Mouse (Mus musculus): Measurements from ENCODE around the gene Cabp4. TPM values are rescaled to one million over a fixed set of nuclear protein-coding genes. Genes with fewer than 3 reads are reported as not detected.

The Cabp4 gene
- polyA plus RNA-seq, 1 experiment from 2014 or later, result 0.13 TPM

DNA sequence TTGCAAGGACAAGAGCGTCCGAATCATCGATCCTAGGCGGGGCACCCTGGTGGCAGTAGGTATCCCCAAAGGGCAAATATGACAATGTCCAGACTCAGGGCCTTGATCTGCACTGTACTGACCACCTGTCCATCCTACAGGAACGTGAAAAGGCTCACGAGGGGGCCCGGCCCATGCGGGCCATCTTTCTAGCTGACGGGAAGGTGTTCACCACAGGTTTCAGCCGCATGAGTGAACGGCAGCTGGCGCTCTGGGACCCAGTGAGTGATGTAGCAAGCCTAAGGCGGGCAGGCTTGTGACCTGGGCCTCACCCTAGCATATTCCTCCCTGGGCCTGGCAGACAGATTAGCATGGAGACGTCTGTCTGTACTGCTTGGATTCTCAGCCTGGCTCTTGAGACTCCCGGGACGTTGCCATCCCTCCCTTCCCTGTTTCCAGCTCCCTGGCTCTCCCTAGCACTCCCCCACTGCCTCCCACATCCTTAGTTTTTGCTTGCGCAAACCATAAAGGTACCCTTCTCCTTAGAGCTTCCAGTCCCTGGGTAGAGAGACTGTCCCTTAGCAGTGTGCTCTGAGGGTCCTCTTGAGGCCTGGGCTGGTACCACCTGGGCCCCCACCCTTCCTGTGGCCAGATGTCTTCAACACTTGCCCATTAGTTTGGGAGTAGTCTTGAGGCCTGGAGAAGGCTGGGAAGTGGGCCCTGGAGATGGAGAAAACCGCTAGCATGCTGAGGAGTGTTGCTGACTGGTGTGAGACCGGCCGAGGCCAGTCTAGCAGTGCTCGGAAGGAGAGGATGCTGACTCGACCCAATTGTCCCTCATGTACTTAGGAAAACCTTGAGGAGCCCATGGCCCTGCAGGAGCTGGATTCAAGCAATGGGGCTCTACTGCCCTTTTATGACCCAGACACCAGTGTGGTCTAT is 7.0 kb upstream of the Cabp4 start:
- no peak overlapping the region for H3K9ac ChIP-seq
- H3K4me1 ChIP-seq, result peaks cover 26% of the 10 kb centered on the region
- WGBS, result 89% methylated on average over 22 of the region's 22 CpGs
- no peak overlapping the region for H3K27ac ChIP-seq
- ATAC-seq, result no peak
- H3K4me2 ChIP-seq, result no peak overlapping the region
- H3K4me3 ChIP-seq, result no peak overlapping the region
- peaks cover 49% of the 10 kb centered on the region for H3K36me3 ChIP-seq (ENCODE audit: poor library complexity, severe bottlenecking)
- H3K27me3 ChIP-seq, result no peaks in the 10 kb centered on the region
- no peaks in the 10 kb centered on the region for H3K9me3 ChIP-seq (replicated peaks)

- H3K4me3 ChIP-seq, result no peak overlapping the region
- H3K9me3 ChIP-seq (replicated peaks), result no peaks in the 10 kb centered on the region
- no peaks in the 10 kb centered on the region for H3K27me3 ChIP-seq
- H3K36me3 ChIP-seq (ENCODE audit: poor library complexity, severe bottlenecking), result peaks cover 45% of the 10 kb centered on the region
- no peak for ATAC-seq
- H3K4me2 ChIP-seq, result peak overlapping the region; percentile 86; the same call in 1 of the 2 replicates
- H3K9ac ChIP-seq, result no peak overlapping the region
- H3K27ac ChIP-seq, result no peak overlapping the region
- H3K4me1 ChIP-seq, result peaks cover 26% of the 10 kb centered on the region
- WGBS, result 94% methylated on average over 17 of the region's 17 CpGs
These were observed 6.1 kb upstream of the Cabp4 start for GRCm38 (mm10) chr19:4149764-4150461.

DNA sequence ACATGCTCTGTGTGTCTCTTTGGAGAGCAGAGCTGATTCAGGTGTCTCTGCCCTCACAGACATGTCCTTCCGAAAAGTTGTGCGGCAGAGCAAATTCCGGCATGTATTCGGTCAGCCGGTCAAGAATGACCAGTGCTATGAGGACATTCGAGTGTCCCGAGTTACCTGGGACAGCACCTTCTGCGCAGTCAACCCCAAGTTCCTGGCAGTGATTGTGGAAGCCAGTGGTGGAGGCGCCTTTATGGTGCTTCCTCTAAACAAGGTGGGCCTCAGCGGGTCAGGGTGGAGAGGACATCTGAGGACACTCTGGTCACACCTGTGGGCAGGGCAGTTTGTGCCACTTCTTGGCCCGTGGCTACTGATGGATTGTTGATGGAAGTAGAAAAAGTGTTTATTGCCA is 5.5 kb upstream of the Cabp4 start:
- WGBS, result 91% methylated on average over 11 of the region's 11 CpGs
- ATAC-seq, result no peak
- H3K9me3 ChIP-seq (replicated peaks), result no peaks in the 10 kb centered on the region
- H3K36me3 ChIP-seq (ENCODE audit: poor library complexity, severe bottlenecking), result peaks cover 44% of the 10 kb centered on the region
- no peak overlapping the region for H3K27ac ChIP-seq
- peak overlapping the region; percentile 88 for H3K9ac ChIP-seq
- H3K27me3 ChIP-seq, result no peaks in the 10 kb centered on the region
- H3K4me2 ChIP-seq, result peak overlapping the region; percentile 86
- H3K4me1 ChIP-seq, result peaks cover 26% of the 10 kb centered on the region
- H3K4me3 ChIP-seq, result peak overlapping the region; percentile 84

GRCm38 (mm10) chr19:4148819-4149218 is 5.0 kb upstream of the Cabp4 start:
- WGBS, result 3% methylated on average over 6 of the region's 8 CpGs
- Histone ChIP-seq H3K4me2 (peak overlapping the region; percentile 86), H3K27ac (peak overlapping the region; percentile 52; the same call in 1 of the 2 replicates), H3K36me3 (ENCODE audit: poor library complexity, severe bottlenecking) (peaks cover 40% of the 10 kb centered on the region), H3K9me3 (replicated peaks) (no peaks in the 10 kb centered on the region), H3K9ac (peak overlapping the region; percentile 88), H3K4me1 (peaks cover 26% of the 10 kb centered on the region), H3K27me3 (no peaks in the 10 kb centered on the region), H3K4me3 (peak overlapping the region; percentile 84)
- ATAC-seq, result peak; percentile 44

DNA sequence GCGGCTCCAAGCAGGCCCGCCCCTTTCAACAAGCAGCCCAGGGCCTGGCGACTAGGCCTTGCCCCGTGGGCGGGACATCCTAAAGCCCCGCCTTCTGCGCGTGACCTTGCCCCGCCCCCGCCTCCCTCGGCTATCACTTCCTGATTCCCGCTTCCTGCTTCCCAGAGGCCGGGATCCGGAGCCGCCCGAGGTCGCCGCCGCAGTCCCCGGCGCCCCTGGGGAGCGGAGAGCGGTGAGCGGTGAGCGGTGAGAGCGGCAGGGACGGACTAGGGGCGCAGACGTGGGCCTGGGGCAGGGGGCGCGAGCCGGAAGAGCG is 4.6 kb upstream of the Cabp4 start, which contains the start of gene Coro1b:
TSS of gene Coro1b (plus strand) at position 129 of the 316 bp plus-strand sequence.
- under 1% methylated on average over 31 of the region's 33 CpGs for WGBS
- Histone ChIP-seq H3K27ac (peak within 1 kb of the TSS; percentile 52; the same call in 1 of the 2 replicates), H3K9ac (peak within 1 kb of the TSS; percentile 88), H3K4me3 (peak within 1 kb of the TSS; percentile 84), H3K9me3 (replicated peaks) (no peaks in the 10 kb centered on the region), H3K27me3 (no peaks in the 10 kb centered on the region), H3K4me1 (peaks cover 26% of the 10 kb centered on the region), H3K4me2 (peak within 1 kb of the TSS; percentile 86), H3K36me3 (ENCODE audit: poor library complexity, severe bottlenecking) (peaks cover 36% of the 10 kb centered on the region)
- ATAC-seq, result peak; percentile 96

DNA sequence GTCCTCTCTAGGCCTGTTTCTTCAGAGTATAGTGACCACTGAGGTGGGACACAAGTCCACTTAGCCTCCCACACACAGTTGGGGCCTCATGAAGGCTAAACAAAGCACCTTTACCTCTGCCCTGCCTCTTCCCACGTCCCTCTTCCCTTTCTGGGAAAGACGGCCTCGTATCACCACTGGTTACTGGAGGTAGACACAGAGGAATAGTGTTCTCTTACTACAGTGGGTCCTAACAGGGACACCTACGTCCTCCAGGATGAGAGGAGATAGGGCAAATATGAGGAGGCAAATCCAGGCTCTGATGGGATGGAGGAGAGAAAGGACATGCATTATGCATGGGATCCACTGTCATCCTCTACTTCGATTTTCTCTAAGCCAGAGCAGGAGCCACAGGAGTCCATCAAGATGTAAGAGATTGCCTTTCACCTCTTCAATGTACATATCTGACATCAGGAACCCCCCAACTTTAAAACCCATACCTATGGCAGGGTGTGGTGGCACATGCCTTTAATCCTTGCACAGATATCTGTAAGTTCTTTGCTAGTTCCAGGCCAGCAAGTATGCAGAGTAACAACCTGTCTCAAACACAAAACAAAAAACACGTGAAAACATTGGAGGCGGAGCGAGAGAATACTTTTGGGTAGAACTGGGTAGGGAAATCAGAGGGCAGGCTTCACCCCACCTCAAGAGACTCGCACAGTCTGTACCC is 4.1 kb upstream of the Cabp4 start:
- peaks cover 31% of the 10 kb centered on the region for H3K36me3 ChIP-seq (ENCODE audit: poor library complexity, severe bottlenecking)
- peaks cover 26% of the 10 kb centered on the region for H3K4me1 ChIP-seq
- H3K27ac ChIP-seq, result peak overlapping the region; percentile 1; the same call in 1 of the 2 replicates
- H3K27me3 ChIP-seq, result no peaks in the 10 kb centered on the region
- 37% methylated on average over 9 of the region's 9 CpGs for WGBS
- peak; percentile 31 for ATAC-seq
- peak overlapping the region; percentile 88 for H3K9ac ChIP-seq
- H3K4me2 ChIP-seq, result peak overlapping the region; percentile 86
- no peaks in the 10 kb centered on the region for H3K9me3 ChIP-seq (replicated peaks)
- peak overlapping the region; percentile 84 for H3K4me3 ChIP-seq

- Histone ChIP-seq H3K36me3 (ENCODE audit: poor library complexity, severe bottlenecking) (peaks cover 22% of the 10 kb centered on the region), H3K9ac (no peak overlapping the region), H3K4me1 (peaks cover 26% of the 10 kb centered on the region), H3K27ac (no peak overlapping the region), H3K4me3 (no peak overlapping the region), H3K27me3 (no peaks in the 10 kb centered on the region), H3K9me3 (replicated peaks) (no peaks in the 10 kb centered on the region), H3K4me2 (no peak overlapping the region)
- ATAC-seq, result no peak
- WGBS, result 40% methylated on average over 3 of the region's 3 CpGs
These were observed 3.2 kb upstream of the Cabp4 start for GRCm38 (mm10) chr19:4147022-4147405.

GRCm38 (mm10) chr19:4146366-4147021 is 2.7 kb upstream of the Cabp4 start:
- 66% methylated on average over 12 of the region's 12 CpGs for WGBS
- Histone ChIP-seq H3K27ac (no peak overlapping the region), H3K27me3 (no peaks in the 10 kb centered on the region), H3K9me3 (replicated peaks) (no peaks in the 10 kb centered on the region), H3K4me1 (peaks cover 26% of the 10 kb centered on the region), H3K36me3 (ENCODE audit: poor library complexity, severe bottlenecking) (peaks cover 18% of the 10 kb centered on the region), H3K4me3 (no peak overlapping the region), H3K9ac (no peak overlapping the region), H3K4me2 (no peak overlapping the region)
- ATAC-seq, result no peak

DNA sequence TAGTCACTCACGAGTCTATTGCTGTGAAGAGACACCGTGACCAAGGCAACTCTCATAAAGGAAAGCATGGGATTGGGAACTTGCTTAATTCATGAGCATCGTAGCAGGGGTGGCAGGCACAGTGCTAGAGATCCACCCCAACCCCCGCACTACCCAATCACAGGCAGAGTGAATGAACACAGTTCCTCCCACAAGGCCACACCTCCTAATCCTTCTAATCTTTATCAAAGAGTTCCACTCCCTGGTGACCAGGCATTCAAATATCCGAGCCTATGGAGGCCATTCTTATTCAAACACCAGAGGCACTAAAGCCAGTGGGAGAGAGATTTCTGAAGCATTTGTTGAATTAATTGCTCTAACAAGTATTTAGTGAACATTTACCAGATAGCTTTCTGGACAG is 2.1 kb upstream of the Cabp4 start:
- no peak overlapping the region for H3K9ac ChIP-seq
- no peak overlapping the region for H3K4me3 ChIP-seq
- no peak for ATAC-seq
- H3K27me3 ChIP-seq, result no peaks in the 10 kb centered on the region
- H3K36me3 ChIP-seq (ENCODE audit: poor library complexity, severe bottlenecking), result peaks cover 12% of the 10 kb centered on the region
- peaks cover 26% of the 10 kb centered on the region for H3K4me1 ChIP-seq
- no peaks in the 10 kb centered on the region for H3K9me3 ChIP-seq (replicated peaks)
- no peak overlapping the region for H3K4me2 ChIP-seq
- WGBS, result 87% methylated on average over 5 of the region's 5 CpGs
- H3K27ac ChIP-seq, result no peak overlapping the region

GRCm38 (mm10) chr19:4144550-4145498 is 991 bp upstream of the Cabp4 start:
- ATAC-seq, result no peak
- peaks cover 23% of the 10 kb centered on the region for H3K4me1 ChIP-seq
- 87% methylated on average over 16 of the region's 16 CpGs for WGBS

More at GRCm38 (mm10) chr19:4144550-4145498, 991 bp upstream of the Cabp4 start:
- Histone ChIP-seq H3K4me2 (no peak overlapping the region), H3K36me3 (ENCODE audit: poor library complexity, severe bottlenecking) (peaks cover 1% of the 10 kb centered on the region; the same call in 1 of the 2 replicates), H3K27me3 (no peaks in the 10 kb centered on the region), H3K4me3 (no peak overlapping the region), H3K27ac (no peak overlapping the region), H3K9ac (no peak overlapping the region), H3K9me3 (replicated peaks) (no peaks in the 10 kb centered on the region)
